Mouse (Mus musculus) megakaryocyte-erythroid progenitor cell, adult 5 weeks (primary cell): Measurements from ENCODE around the gene Epb42. TPM values are rescaled to one million over a fixed set of nuclear protein-coding genes. Genes with fewer than 3 reads are reported as not detected.

ENCODE experiments used
- polyA plus RNA-seq: library from polyadenylated mRNA; stranded (reverse); fragments of >175 nt; gene quantifications from 2 replicates; pipeline ENCODE4 v1.2.3, GENCODE M21; 2012

The Epb42 gene
- polyA plus RNA-seq: 0.84 and 1.1 TPM in 2 replicates

GRCm38 (mm10) chr2:121036733-121037341 lies at the start of gene Epb42:
Epb42 (minus strand) TSS chr2:121037072.

DNA sequence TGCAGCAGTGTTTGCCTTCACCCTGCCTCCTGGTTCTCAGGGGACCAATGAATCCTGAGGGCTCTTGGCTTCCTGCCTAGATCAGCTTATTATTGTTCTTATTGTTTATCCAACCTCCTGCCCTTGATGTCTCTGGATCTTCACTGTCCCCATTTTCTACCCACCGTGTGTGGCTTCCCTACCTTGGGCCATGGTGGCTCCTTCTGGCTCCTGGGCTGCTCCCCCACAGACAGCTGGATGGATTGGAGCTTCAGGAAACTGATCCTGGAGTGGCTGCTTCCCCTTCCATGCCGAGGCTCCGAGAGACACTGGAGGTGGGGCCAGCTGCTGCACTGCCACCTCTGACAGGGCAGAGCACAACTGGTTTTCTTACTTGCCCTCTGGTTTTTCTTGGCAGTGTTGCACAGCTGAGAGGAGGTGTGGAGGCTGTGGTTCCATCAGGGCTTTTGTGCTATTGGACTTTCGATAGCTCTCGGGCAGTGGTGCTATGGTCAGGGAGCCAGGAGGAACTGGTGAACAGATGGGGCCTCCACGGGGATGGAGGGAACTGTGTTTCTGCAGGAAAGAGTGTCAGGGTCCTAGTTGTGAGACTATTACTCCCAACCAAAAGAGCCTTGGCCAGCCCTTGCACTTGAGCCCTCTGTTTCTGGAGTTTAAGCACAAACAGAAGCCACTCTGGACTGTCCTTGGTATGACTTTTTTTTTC lies 48.8 kb upstream of the Epb42 start, which contains the start of gene Tgm5:
Gene Tgm5, minus strand, starts transcription at position 362 of the 706 bp plus-strand sequence.

DNA sequence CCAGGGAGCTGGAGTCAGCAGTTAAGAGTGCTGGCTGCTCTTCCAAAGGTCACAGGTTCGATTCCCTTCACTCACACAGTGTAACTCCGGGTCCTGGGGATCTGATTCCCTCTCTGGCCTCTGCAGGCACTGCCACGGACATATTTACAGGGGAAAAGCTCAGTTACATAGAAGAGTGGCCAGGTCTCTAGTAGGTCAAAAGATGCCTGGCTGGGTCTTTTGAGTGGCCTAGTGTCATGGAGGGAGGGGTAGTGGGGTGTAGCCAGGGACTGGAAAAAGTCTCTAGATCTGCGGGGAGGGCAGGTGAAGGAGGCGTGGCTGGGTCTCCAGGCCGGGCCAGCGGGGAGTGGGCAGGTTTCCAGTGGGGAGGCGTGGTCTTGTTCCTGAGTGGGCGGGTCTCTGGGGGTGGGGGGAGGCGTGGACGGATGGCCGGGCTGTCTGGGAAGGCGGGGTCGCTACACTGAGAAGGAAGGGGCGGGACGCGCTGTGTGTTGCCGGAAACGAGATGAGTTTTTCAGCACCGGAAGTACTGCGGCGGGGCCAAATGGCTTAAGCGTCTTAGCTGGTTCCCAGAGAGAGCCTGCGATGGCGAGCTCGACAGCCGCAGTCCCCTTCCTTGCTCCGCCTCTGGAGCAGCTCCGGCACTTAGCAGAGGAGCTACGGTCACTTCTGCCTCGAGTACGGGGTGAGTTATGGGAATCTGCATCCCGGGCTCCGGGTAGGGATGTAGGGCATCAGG lies 28.8 kb downstream of the Epb42 start, which contains the start of gene Ccndbp1:
Gene Ccndbp1, plus strand, starts transcription at position 479 of the 739 bp plus-strand sequence.

GRCm38 (mm10) chr2:120976990-120977925 lies 59.6 kb downstream of the Epb42 start, which contains the start of gene Tmem62:
Tmem62 (plus strand) TSS chr2:120977017.

GRCm38 (mm10) chr2:120970559-120971080 lies 66.3 kb downstream of the Epb42 start, which contains the start of gene Ubr1:
Ubr1 (minus strand) TSS chr2:120970715.

Other genes with a start within 250 kb of the Epb42 start
- 73.5 and 80.9 TPM in 2 replicates for gene Cdan1, start 186.9 kb downstream of the Epb42 start, polyA plus RNA-seq
- 2.0 and 2.6 TPM in 2 replicates for gene Ttbk2, start 186.5 kb downstream of the Epb42 start, polyA plus RNA-seq
- 12.4 and 14.0 TPM in 2 replicates for gene Ubr1, start 66.4 kb downstream of the Epb42 start, polyA plus RNA-seq
- gene Tmem62, start 60.1 kb downstream of the Epb42 start, polyA plus RNA-seq: 1.6 and 2.0 TPM in 2 replicates
- 11.6 and 15.6 TPM in 2 replicates for gene Ccndbp1, start 28.7 kb downstream of the Epb42 start, polyA plus RNA-seq
- gene Tgm5, start 48.8 kb upstream of the Epb42 start, polyA plus RNA-seq: not detected in 2 replicates
- gene Tgm7, start 72.7 kb upstream of the Epb42 start, polyA plus RNA-seq: not detected in 2 replicates
- 4.2 and 4.6 TPM in 2 replicates for gene Adal, start 103.4 kb upstream of the Epb42 start, polyA plus RNA-seq
- gene Lcmt2, start 103.6 kb upstream of the Epb42 start, polyA plus RNA-seq: 7.2 and 8.4 TPM in 2 replicates
- 14.5 and 16.1 TPM in 2 replicates for gene Tubgcp4, start 133.6 kb upstream of the Epb42 start, polyA plus RNA-seq
- 13.7 and 16.5 TPM in 2 replicates for gene Zscan29, start 134.1 kb upstream of the Epb42 start, polyA plus RNA-seq
- gene Trp53bp1, start 234.3 kb upstream of the Epb42 start, polyA plus RNA-seq: 22.0 and 34.2 TPM in 2 replicates